Mouse (Mus musculus): ENCODE measurements around the gene Zfp574. TPM values are rescaled to one million over a fixed set of nuclear protein-coding genes. Genes with fewer than 3 reads are reported as not detected.

The Zfp574 gene
- 72.5 and 73.2 TPM in 2 replicates for polyA plus RNA-seq (2012; rRNA removed)

GRCm38 (mm10) chr7:25071979-25072715, at the start of gene Zfp574, which contains the start of gene Grik5:
Gene Zfp574, plus strand, starts transcription at chr7:25072567.
Gene Grik5, minus strand, starts transcription at chr7:25072346.

Other genes with a start within 250 kb of the Zfp574 start
- gene Gm9844, start 210.4 kb upstream of the Zfp574 start, polyA plus RNA-seq (2012; rRNA removed), result 0.84 and 1.3 TPM in 2 replicates
- gene Lypd4, start 202.6 kb upstream of the Zfp574 start, polyA plus RNA-seq (2012; rRNA removed), result not detected in 2 replicates
- not detected in 2 replicates for gene Dmrtc2, start 202.5 kb upstream of the Zfp574 start, polyA plus RNA-seq (2012; rRNA removed)
- 750 and 831 TPM in 2 replicates for gene Rps19, start 188.2 kb upstream of the Zfp574 start, polyA plus RNA-seq (2012; rRNA removed)
- 1.5 and 2.0 TPM in 2 replicates for gene Cd79a, start 175.2 kb upstream of the Zfp574 start, polyA plus RNA-seq (2012; rRNA removed)
- gene Arhgef1, start 169.7 kb upstream of the Zfp574 start, polyA plus RNA-seq (2012; rRNA removed), result 299 and 332 TPM in 2 replicates
- gene Gm4881, start 128.1 kb upstream of the Zfp574 start, polyA plus RNA-seq (2012; rRNA removed), result not detected in 2 replicates
- 770 and 891 TPM in 2 replicates for gene Rabac1, start 99.8 kb upstream of the Zfp574 start, polyA plus RNA-seq (2012; rRNA removed)
- 18.6 and 25.7 TPM in 2 replicates for gene Atp1a3, start 66.6 kb upstream of the Zfp574 start, polyA plus RNA-seq (2012; rRNA removed)
- gene Grik5, start 221 bp upstream of the Zfp574 start, polyA plus RNA-seq (2012; rRNA removed), result 94.3 and 103 TPM in 2 replicates
- gene Pou2f2, start 107.2 kb downstream of the Zfp574 start, polyA plus RNA-seq (2012; rRNA removed), result 4.0 and 5.4 TPM in 2 replicates
- 34.0 and 36.0 TPM in 2 replicates for gene Dedd2, start 148.0 kb downstream of the Zfp574 start, polyA plus RNA-seq (2012; rRNA removed)
- gene Zfp526, start 148.9 kb downstream of the Zfp574 start, polyA plus RNA-seq (2012; rRNA removed), result 21.8 and 23.1 TPM in 2 replicates
- 129 and 159 TPM in 2 replicates for gene Gsk3a, start 165.3 kb downstream of the Zfp574 start, polyA plus RNA-seq (2012; rRNA removed)
- 60.5 and 69.1 TPM in 2 replicates for gene Erf, start 178.2 kb downstream of the Zfp574 start, polyA plus RNA-seq (2012; rRNA removed)
- gene Cic, start 195.1 kb downstream of the Zfp574 start, polyA plus RNA-seq (2012; rRNA removed), result 123 and 151 TPM in 2 replicates
- gene Pafah1b3, start 225.4 kb downstream of the Zfp574 start, polyA plus RNA-seq (2012; rRNA removed), result 154 and 172 TPM in 2 replicates
- gene Prr19, start 228.8 kb downstream of the Zfp574 start, polyA plus RNA-seq (2012; rRNA removed), result 0.12 and 0.18 TPM in 2 replicates
- gene Tmem145, start 233.5 kb downstream of the Zfp574 start, polyA plus RNA-seq (2012; rRNA removed), result 0.10 and 0.21 TPM in 2 replicates
- gene Megf8, start 244.6 kb downstream of the Zfp574 start, polyA plus RNA-seq (2012; rRNA removed), result 113 and 119 TPM in 2 replicates